Mouse (Mus musculus) megakaryocyte-erythroid progenitor cell, adult 5-6 weeks (primary cell): ENCODE data around the gene AC131692.1. TPM values are rescaled to one million over a fixed set of nuclear protein-coding genes. Genes with fewer than 3 reads are reported as not detected.
A peak's percentile ranks its signal among the peaks of the same experiment; 100 is the strongest.

ENCODE experiments used
- ATAC-seq: replicated peaks from 2 replicates; pipeline ENCODE4 v1.8.0; 2016; ENCODE audit warnings: mild to moderate bottlenecking, inconsistent platforms; ENCODE audit not compliant: severe bottlenecking, poor library complexity, low FRiP score, low TSS enrichment
- total RNA-seq, 2 experiments: library from RNA; stranded (forward) in 1 of 2; stranded (reverse) in 1 of 2; fragments of 200-1000, 215-1000 nt in 1 of 2; fragments of >200 nt in 1 of 2; fragmentation: Nextera tagmentation in 1 of 2; gene quantifications; 2 replicates each; pipeline ENCODE4 v1.2.3; 2014 to 2017

AC131692.1 gene
- total RNA-seq (2014; fragmentation: Nextera tagmentation) (3.5 and 5.7 TPM in 2 replicates), total RNA-seq (2017) (0.95 and 1.6 TPM in 2 replicates)

DNA sequence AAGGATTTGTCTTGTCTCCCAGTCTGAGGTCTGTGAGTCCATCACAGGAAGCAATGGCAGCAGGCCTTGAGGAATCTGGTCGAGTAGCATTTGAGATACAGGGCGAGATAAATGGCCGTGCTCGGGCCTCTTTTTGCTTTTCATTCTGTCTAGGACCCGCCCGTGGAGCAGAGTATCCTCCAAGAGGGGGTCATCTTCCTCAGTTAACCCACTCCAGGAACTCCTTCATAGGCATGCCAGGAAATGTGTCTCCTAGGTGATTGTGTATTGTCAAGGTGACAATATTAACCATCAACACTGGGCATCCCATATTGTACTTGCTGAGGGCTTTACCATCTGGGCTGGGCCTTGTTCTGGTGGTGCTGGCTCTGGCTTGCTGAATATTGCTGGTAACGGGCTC lies at the start of gene AC131692.1:
Gene AC131692.1, plus strand, starts transcription at position 301 of the 400 bp plus-strand sequence.
- no peak for ATAC-seq

DNA sequence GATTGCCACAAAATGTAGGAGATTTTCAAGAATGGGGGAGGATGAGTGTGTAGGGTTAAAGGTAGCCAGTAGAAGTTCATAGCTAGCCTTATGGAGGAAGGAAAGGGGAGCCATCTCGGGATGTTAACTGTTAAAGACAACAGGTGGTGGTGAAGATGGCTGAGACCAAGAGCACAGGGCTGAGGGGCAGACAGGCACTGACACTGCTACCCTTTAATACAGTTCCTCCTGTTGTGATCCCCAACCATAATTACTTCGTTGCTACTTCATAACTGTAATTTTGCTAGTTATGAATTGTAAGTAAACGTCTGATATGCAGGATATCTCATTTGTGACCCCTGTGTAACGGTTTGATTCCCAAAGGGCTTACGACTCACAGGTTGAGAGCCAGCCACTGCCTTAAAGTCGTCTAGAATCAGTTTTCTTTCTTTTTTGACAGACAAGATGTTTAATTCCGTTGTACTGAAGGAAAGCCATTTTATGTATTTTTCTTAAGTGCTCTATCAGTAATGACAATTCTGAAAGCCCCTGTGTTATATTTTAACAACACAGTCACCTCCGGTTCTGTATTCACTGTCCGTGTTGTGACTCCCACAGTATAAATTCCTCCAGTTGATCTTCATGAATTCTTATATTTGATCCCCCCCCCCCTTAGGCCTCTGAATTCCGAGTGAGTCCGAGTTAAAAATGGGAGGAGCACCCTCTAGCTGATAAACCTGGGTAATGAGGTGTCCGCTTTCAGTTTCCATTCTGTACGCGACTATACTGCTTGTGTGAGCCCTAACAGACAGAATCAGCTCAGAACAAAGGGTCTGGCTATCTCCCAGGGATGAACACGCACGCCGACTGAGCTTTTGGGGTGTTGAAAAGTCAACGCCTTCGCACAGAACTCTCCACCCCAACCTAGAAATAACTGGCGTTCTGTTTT lies 48.6 kb upstream of the AC131692.1 start:
- ATAC-seq: peak; percentile 32

DNA sequence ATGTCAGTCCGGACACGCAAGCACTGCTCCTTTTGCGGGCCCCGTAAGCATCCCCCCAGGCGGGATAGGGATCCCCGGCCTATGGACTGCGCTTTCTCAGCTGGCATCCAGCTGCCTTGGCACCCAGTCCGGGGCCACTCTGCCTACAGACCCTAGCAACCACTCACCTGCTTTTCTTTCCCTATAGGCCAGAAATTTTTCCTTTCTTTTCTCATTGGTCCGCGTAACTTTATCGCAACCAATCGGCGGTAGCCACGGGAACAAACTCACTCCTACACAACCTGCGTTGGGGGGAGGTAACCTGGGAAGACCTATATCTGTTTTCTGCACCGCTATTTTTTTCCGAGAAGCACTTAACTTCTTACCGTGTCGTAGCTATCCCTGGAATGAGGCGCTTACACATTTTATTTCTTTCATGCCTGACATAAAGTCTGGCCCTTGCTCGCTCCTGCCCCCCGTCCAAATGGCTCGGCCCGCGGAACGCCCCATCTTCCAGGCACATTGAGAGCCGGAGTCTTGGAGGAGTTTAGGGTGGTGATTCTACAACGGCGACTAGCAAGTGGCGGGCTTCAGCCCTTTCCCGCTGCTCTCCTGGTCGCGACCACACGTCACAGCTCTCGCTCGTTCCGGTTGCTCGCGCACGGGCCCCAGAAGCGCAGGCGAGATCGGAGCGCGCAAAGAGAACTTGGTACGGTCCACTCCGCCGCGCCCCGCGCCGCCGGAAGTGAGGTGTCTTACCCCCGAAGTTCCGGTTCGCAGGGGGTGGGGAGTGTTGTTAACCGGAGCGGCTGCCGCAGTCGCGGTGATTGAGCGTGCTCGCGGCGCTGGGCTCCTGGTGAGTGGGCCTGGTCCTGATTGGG lies 47.7 kb upstream of the AC131692.1 start, which contains the start of gene Syvn1:
Gene Syvn1, plus strand, starts transcription at position 283 of the 860 bp plus-strand sequence.
- peak; percentile 77 for ATAC-seq

DNA sequence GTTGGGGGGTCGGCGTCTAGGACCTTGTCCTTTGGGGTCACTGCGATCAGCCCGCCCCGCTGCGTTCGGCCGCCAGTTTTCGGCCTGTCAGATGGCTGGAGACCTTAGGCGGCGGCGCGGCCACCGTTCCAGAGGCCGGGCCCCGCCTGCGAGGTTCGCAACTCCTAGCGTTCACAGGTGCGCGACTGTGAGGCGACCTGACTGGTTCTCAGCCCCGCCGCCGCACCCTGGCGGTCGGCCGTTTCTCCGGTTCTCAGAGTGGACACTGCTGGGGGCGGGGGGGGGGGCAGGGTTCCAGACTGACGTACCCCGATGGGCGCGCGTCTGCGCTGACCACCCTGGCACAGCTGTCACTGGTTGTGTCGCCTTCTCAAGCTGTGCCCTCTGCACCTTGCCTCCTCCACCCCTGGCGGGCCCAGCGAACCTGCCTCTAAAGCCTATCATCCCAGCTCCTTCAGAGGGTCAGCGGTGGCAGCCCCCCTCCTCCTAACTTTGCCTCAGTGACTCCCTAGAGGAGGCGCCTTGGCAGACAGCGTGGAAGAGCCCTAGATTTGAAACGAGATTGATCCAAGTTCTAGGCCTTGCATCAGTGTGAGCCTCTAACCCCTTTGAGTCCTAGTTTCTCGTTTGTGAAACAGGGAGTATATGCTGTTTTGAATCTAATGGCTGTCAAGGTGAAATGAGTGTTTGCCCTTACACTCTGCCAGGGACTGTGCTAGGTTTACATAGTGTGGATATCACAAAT lies 46.9 kb upstream of the AC131692.1 start:
- no peak for ATAC-seq

DNA sequence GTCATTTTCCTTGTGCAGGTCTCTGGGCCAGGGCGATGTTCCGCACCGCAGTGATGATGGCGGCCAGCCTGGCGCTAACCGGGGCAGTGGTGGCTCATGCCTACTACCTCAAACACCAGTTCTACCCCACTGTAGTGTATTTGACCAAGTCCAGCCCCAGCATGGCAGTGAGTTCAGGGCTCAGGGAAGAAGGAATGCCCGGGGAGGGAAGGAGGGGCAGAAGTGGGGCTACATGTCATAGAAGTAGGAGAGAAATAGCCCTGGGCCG lies 46.4 kb upstream of the AC131692.1 start:
- no peak for ATAC-seq

DNA sequence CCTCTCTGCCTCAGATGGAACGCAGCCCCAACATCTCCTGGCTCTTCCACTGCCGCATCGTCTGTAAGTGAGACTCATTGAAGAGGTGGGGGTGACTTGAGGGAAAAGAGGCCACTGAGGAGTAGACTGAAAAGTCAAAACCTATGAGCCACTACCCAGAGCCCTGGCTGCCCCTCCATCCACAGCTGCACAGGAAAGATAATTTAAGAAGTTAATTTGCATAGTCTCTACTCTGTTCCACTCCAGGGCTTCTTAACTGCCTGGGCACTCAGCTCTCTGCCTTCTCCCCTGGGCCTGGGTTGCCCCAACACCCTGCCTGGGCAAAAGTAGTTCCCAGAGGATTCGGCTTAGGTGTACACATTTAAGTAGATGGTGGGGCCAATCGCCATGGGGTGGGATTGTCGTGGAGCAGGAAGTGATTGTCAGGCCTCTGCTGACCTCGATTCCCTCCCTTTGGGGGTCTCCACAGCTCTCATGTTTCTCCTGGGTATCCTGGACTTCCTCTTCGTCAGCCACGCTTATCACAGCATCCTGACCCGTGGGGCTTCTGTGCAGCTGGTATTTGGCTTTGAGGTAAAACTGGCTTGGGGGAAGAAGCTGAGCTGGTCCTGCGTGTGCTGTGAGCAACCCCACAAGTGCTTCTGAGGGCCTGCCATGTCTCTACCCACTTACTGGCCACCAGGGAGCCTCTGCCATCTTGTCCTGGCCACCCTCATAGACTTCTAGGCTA lies 45.4 kb upstream of the AC131692.1 start:
- ATAC-seq: peak; percentile 24

DNA sequence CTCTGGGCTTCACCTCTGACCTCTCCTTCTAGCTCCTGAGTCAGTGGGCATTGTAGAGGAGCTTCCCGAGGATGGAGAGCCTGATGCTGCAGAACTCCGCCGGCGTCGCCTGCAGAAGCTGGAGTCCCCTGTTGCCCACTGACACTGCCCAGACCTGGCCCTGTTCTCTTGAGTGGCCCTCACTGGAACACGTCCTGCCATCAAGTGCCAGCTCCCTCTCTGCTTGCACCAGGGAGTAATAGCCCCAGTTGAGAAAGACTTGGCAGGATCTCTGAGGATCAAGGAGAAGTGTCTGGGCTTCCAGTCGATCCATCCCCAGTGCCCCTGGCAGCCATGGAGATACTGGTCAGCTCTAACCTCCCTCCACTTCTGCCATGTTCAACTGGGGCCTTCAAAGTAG lies 41.7 kb upstream of the AC131692.1 start:
- no peak for ATAC-seq

DNA sequence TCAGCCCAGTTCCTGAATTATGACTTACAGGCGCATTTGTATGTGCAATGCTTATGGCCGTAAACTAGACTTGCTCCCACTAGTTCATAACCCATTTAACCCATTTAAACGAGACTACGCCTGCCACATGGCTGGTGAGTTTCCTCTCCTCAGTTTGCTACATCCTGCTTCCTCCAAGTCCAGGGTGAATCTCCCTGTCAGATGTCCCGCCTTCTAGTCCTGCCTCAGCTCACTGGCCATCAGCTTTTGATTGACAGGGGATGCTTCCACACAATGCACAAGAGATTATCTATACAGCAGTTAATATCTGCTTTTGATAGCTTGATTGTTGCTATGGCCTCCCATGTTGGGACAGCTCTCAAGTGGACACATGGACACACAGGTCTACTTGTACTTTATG lies 39.9 kb upstream of the AC131692.1 start:
- no peak for ATAC-seq

DNA sequence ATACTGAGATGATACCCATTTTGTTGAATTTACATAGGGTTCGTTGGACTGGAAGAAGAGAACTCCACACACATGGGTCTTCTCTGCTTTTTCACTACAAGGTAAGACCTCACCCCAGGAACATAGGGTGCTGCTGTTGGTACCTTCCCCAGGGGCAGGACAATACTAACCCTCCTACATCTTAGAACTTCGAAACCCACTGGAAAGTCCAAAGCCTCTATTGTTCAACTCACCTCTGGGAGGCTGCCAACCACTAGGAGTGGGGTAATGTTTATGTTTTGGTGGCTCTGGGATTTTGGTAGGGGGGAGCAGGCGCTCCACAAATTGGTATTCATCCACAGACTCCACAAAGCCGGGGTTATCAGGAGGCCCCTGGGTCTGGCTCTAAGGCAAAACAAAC lies 37.5 kb upstream of the AC131692.1 start:
- no peak for ATAC-seq

DNA sequence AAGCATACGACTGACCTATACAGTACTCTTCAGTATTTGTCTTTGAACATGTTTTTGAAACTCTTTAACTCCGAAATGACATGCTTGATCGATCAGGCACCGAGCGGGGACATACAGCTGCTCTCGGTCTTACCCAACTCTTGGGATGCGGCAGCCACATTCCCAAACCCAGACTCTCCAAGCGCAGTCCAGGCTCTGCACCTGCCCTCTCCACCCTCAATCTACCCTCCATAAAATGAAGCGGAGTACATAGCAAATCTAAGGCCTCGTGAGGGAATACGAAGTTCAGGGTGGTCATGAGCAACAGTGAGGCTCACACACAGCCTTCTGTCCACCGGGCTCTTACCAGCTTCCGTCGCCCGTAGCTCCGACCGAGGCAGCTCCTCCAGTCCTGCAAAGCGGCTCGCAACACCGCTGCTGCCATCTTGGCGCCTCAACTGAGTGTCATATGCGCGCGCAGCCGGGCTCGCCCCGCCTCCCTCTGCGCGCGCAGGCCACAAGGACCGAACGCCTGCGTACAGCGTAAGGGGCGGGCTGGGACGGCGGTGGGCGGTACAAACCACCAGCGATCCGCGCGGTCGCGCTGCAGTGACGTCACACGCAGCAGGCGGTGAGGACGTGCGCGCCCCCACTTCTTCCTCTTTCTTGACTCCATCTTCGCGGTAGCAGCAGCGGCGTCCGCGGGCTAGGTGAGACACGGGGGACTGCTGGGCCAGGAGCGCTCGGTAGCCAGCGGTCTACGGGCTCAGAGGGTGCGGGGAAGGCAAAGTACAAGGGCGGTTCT lies 36.7 kb upstream of the AC131692.1 start, which contains the start of the genes Mrpl49 and Fau:
Gene Mrpl49, minus strand, starts transcription at position 473 of the 784 bp plus-strand sequence.
Gene Fau, plus strand, starts transcription at position 532 of the 784 bp plus-strand sequence.
- peak; percentile 71 for ATAC-seq

DNA sequence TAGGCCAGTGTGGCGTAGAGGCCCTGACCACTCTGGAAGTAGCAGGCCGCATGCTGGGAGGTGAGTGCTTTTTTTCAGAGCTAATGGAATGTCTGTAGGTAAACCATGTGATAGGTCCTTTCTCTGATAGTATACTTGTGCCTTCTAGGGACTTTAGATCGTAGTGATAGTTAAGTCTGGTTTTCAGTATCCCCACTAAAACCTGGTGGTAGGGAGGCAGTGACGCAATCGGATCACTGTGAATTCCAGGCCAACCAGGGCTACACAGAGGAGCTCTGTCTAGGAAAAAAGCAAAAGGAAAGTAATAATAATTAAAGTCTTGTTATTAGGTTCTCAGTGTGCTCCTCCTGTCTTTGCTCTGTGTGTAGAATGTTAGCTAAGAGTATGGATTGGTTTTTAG lies 35.7 kb upstream of the AC131692.1 start:
- ATAC-seq: no peak

DNA sequence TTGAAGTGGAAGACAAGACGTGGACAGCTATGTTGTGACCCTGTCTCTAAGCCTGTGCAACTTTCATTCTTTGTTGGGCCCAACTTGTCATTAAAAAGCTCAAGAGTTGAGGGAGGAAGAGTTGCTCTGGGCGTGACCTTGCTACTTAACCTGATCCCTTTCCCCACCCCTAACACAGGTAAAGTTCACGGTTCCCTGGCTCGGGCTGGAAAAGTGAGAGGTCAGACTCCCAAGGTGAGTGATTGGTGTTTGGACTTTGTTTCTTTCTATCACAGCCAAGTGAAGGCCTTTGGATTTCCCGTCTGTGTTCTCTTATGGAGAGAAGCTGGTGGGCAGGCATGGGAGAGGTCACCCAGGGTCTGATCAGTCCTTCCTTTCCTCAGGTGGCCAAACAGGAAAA lies 35.3 kb upstream of the AC131692.1 start:
- ATAC-seq: no peak

DNA sequence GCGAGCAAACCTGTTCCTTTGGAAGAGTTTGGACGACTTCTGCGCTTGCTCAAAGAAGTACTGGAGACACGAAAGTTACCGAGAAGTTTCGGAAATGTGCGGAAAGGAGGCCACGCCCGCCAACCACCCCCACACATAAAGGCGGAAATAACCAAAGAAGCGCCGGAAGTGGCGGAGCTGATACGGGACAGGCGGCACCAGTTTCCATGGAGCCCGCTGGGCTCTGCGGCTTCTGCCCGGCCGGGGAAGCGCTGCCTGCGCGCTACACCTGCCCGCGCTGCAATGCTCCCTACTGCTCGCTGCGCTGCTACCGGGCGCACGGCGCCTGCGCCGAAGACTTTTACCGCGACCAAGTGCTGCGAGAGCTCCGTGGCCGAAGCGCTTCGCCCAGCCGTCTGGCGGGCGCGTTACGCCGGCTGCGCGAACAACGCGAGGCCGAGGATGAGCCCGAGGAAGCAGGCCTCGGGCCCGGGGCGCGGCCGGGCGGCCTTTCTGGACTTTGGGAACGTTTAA lies 33.1 kb upstream of the AC131692.1 start, which contains the start of gene Znhit2:
Gene Znhit2, plus strand, starts transcription at position 172 of the 513 bp plus-strand sequence.
- ATAC-seq: peak; percentile 80

DNA sequence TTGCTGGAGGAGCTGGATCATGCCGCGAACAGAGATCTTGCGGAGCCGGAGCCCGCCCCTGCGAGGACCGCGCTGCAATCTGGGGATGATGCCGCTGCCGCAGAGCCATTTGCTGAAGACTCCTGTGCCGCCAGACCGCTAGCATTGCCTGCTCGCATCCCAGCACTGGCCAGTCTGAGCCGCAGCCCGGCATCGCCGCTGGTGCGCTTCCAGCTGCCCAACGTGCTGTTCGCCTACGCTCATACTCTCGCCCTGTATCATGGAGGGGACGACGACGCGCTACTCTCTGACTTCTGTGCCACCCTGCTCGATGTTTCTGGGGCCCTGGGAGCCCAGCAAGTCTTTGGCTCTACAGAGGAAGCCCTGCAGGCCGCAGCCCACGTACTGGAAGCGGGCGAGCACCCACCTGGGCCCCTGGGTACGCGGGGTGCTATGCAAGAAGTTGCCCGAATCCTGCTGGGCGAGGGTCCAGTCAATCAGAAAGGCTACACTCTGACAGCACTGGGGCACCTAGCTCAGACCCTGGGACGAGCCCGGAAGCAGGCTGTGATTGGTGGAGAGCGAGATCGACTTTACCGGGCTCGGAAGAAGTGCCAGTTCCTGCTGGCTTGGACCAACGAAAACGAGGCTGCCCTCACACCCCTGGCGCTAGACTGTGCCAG lies 32.4 kb upstream of the AC131692.1 start:
- peak; percentile 40 for ATAC-seq

DNA sequence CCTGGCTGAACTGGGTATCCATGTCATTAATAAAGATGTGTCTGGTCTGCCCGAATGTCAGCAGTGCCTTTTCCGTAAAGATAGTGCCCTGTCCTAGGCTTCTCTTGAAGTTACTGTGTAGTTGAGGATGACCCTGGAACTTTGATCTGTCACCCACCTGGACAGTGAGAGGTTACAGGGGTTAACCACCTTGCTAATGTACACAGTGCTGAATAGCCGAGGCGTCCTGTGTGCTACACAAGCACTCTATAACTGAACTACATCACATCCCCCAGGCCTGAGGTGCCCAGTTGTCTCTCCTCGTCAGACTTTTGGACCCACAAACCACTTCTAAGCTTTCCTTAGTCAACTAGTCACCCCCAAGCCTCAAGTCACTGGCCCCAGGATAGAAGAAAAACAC lies 31.8 kb upstream of the AC131692.1 start:
- ATAC-seq: no peak

DNA sequence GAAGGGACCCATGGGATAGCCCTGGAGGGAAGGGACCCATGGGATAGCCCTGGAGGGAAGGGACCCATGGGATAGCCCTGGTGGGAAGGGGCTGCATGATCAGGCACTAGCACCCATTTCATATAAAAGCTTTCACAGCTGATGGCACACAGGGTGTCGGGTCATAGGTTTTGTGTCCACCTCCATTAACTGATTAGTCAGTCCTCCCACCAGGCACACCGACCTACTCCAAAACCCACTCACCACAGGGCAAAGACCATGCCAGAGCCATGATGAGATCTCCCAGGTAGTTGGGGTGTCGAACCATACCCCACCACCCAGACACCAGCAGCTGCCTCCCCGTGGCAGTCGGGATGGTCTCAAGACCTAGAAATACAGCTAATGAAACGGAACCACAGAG lies 31.1 kb upstream of the AC131692.1 start:
- no peak for ATAC-seq

DNA sequence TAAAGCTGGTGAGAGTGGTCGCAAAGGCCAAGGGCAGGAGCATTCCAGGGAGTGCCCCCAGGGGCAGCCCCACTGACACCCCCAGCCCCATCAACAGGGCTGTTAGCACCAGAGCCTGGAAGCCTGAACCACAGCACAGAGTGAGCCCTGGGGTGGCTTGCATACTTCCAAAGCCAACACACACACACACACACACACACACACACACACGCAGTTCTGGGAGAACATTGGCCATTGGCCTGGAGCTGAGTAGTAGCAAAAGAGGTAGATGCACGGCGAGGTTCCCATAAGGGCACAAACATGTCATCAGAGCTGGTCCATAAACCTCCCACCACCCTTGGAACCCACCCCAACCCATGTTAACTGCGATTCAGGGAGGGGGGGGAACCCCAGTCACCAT lies 27.6 kb upstream of the AC131692.1 start:
- no peak for ATAC-seq
